Mouse (Mus musculus) liver, adult 2 months (tissue): ENCODE measurements at regions not wholly inside any gene's neighbourhood (a gene's known extent, or its start where the extent isn't known, plus 50 kb on each side); places are given as distances from the start of the nearest gene placed in this dataset.

Experiments
- DNase-seq: peaks from one replicate; pipeline ENCODE4 v3.0.0-alpha.2; 2011; ENCODE audit warnings: low read depth, low spot score; ENCODE audit errors: extremely low read depth
- H3K27ac ChIP-seq: fragments of 200-500 bp; replicated peaks from 2 replicates; pipeline ENCODE4 v1.5.1; 2012; ENCODE audit warnings: low read depth, mild to moderate bottlenecking, control low read depth, inconsistent platforms, low read length; ENCODE audit not compliant: insufficient read depth
- H3K27me3 ChIP-seq: fragments of 200-500 bp; 2 replicates; pipeline ENCODE4 v1.6.1; 2012; ENCODE audit warnings: mild to moderate bottlenecking, moderate library complexity, low read length, inconsistent platforms; ENCODE audit not compliant: control insufficient read depth, insufficient read depth
- H3K36me3 ChIP-seq: fragments of 200-500 bp; 2 replicates; pipeline ENCODE4 v1.6.1; 2012; ENCODE audit warnings: low read length, inconsistent platforms; ENCODE audit not compliant: control insufficient read depth, insufficient read depth
- H3K4me1 ChIP-seq: fragments of 200-500 bp; 2 replicates; pipeline ENCODE4 v1.6.1; 2011; ENCODE audit warnings: low read length; ENCODE audit not compliant: control insufficient read depth, insufficient read depth
- H3K4me3 ChIP-seq: fragments of 200-500 bp; 2 replicates; pipeline ENCODE4 v1.5.1; 2011; ENCODE audit warnings: low read depth, mild to moderate bottlenecking, control low read depth, low read length, moderate library complexity; ENCODE audit not compliant: insufficient read depth
- H3K79me2 ChIP-seq: fragments of 200-500 bp; 2 replicates; pipeline ENCODE4 v1.6.1; 2012; ENCODE audit warnings: inconsistent platforms, mild to moderate bottlenecking, low read length, moderate library complexity; ENCODE audit not compliant: control insufficient read depth, insufficient read depth
- H3K9ac ChIP-seq: fragments of 200-500 bp; 2 replicates; pipeline ENCODE4 v1.6.1; 2012; ENCODE audit warnings: low read depth, mild to moderate bottlenecking, control low read depth, inconsistent platforms, low read length
- CTCF ChIP-seq: fragments of 200-500 bp; IDR thresholded peaks from 2 replicates; pipeline ENCODE4 v1.5.1; 2011; ENCODE audit warnings: low read depth, low read length, control low read depth
- POLR2A ChIP-seq: fragments of 200-500 bp; IDR thresholded peaks from 2 replicates; pipeline ENCODE4 v1.6.1; 2011; ENCODE audit warnings: low read length, control low read depth; ENCODE audit not compliant: insufficient read depth; ENCODE audit errors: extremely low read depth
- WGBS: fragments of 180-500 bp; shearing (Covaris S2); methylation state at CpG from one replicate; pipeline ENCODE4 v1.1.7; 2018; 5-methylcytosine and 5-hydroxymethylcytosine counted together

DNA sequence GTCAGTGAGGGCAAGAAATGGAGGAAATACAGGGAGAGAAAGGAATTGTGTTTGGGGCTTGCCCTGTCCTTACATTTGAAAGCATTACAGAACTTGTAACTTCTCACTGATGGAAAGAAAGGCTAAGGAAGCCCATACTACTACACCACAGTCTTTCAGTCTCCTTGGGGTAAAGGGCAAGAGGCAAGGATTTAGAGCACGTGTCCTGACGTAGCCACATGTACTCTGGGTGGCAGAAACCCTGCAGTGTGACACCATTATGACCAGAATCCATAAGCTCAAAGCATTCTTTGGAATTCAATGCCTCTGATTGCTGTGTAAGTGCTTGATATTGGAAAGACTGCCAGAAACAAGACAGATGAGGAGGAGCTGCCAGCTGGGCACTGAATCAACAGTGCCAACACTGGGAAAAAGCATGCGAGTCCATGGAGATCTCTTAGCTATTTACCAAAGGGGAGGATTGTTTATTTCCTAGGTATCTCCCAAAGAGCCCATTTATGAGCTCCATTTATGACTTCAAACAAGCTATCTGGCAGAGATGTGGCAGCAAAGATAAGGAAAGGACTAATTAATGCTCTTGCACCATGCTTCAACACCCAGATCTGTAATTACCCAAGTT, 391.2 kb upstream of the Nt5c1b start:
- DNase-seq = no peak
- TF ChIP-seq CTCF (no peak), POLR2A (no peak)
- Histone ChIP-seq H3K4me1 (no peaks in the 10 kb centered on the region), H3K27me3 (no peaks in the 10 kb centered on the region), H3K27ac (no peak overlapping the region), H3K79me2 (no peaks in the 10 kb centered on the region), H3K36me3 (no peaks in the 10 kb centered on the region), H3K4me3 (no peak overlapping the region), H3K9ac (no peak overlapping the region)
- 78% methylated on average over 3 of the region's 3 CpGs for WGBS

DNA sequence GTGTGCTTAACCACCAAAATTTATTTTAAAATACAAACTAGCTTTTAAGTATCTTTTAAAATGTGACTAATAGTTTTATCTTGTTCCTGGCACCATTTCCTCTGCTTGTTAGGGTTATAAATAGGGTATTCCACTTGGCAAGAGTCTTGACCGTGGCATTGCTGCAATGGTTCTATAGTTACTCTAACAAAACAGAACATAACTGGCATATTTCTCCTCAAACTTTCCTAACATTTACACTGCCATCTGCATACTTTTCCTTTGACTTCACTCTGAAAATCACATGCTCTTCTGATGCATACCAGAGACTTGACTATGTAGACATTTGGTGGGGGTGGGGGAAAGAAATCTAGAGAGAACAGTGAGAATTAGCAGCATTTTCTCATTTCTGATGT, 390.7 kb upstream of the Nt5c1b start:
- Histone ChIP-seq H3K36me3 (no peaks in the 10 kb centered on the region), H3K27ac (no peak overlapping the region), H3K9ac (no peak overlapping the region), H3K27me3 (no peaks in the 10 kb centered on the region), H3K4me3 (no peak overlapping the region), H3K79me2 (no peaks in the 10 kb centered on the region), H3K4me1 (no peaks in the 10 kb centered on the region)
- no peak for TF ChIP-seq POLR2A
- TF ChIP-seq CTCF = no peak
- WGBS = 74% methylated on average over 1 of the region's 1 CpGs
- no peak for DNase-seq

DNA sequence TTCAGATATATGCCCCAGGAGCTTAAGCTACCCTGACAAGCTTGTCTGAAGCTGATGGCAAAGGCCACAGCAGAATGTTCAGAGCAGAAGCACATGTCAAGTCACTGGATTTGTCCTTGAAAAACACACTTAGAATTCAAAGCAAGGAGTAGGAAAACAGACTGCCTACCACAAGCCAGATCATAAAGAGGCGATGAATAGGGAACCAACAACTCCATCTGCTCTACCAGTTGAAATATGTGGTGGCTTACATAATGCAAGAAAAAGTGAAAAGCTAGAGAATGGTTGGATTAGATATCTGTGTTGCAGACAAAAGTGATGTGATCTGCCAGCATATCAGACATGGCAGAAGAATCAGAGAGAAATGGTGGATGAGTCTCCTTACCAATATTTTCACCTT, 378.5 kb upstream of the Nt5c1b start:
- TF ChIP-seq CTCF (no peak), POLR2A (no peak)
- WGBS = 82% methylated on average over 1 of the region's 1 CpGs

DNA sequence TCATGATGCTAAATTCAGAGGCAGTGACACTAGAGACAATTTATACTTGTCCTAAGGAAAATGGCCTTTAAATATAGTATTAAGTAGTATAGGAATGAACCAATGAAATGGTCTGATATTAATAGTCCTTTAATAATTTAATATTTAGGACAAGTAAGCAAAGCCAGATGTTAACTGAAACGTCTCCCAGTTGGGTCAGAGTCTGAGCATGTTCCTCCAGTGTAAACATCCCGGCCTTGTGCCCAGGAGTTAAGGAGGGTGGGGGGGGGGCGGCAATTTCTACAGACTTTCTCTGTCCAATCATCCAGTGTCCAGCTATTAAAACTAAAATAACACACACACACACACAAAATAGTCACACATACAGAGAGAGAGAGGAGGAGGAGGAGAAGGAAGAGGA, 374.1 kb upstream of the Nt5c1b start:
- no peaks in the 10 kb centered on the region for H3K27me3 ChIP-seq
- WGBS = 50% methylated on average over 3 of the region's 3 CpGs

More for the DNA sequence above, 378.5 kb upstream of the Nt5c1b start:
- no peak for DNase-seq
- H3K27me3 ChIP-seq = no peaks in the 10 kb centered on the region
- H3K27ac ChIP-seq = no peak overlapping the region
- H3K79me2 ChIP-seq = no peaks in the 10 kb centered on the region
- H3K4me1 ChIP-seq = no peaks in the 10 kb centered on the region
- H3K9ac ChIP-seq = no peak overlapping the region
- H3K36me3 ChIP-seq = no peaks in the 10 kb centered on the region
- H3K4me3 ChIP-seq = no peak overlapping the region

DNA sequence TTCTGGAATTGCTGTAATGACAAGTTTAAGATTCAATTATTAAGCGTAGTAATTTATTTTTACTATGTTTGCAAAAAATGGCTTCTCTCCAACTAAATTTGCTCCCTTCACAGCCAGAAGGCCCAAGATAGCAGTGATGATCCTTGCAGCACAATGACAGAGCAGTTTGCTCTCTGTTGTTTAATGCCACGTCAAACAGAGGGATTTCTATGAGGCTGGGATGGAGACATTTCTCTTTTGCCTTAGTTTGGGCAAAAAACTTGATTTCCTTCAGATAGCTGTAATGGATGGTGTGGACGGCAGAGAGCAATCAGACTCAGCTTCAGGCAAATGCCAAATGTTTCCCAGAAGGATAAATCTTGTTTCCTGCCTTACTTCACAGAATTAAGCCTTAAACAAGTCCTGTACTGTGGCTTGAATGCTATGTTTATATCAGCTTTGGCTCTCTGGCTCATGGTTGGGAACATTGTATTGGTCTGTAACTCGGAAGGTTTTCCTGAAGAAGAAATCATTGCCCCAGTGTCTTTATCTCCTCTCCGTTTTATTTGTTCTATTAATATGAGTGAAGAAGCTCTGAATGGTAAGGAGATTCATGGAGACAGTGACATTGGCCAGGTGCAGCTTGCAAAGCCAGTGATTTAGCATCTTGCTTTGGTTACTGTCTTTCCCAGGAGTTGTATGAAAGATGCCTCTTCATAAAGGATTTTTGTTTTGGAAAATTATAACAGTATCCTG, 373.2 kb upstream of the Nt5c1b start:
- H3K36me3 ChIP-seq = no peaks in the 10 kb centered on the region
- no peak overlapping the region for H3K9ac ChIP-seq
- no peaks in the 10 kb centered on the region for H3K79me2 ChIP-seq
- no peaks in the 10 kb centered on the region for H3K27me3 ChIP-seq
- H3K4me3 ChIP-seq = no peak overlapping the region
- H3K27ac ChIP-seq = no peak overlapping the region
- DNase-seq = no peak
- WGBS = 69% methylated on average over 5 of the region's 5 CpGs
- H3K4me1 ChIP-seq = no peaks in the 10 kb centered on the region
- no peak for TF ChIP-seq POLR2A
- TF ChIP-seq CTCF = no peak

More for the DNA sequence above, 374.1 kb upstream of the Nt5c1b start:
- TF ChIP-seq POLR2A (no peak), CTCF (no peak)
- Histone ChIP-seq H3K27ac (no peak overlapping the region), H3K9ac (no peak overlapping the region), H3K4me3 (no peak overlapping the region), H3K79me2 (no peaks in the 10 kb centered on the region), H3K36me3 (no peaks in the 10 kb centered on the region), H3K4me1 (no peaks in the 10 kb centered on the region)
- DNase-seq = no peak

GRCm38 (mm10) chr12:9997190-9997561, 372.6 kb upstream of the Nt5c1b start:
- Histone ChIP-seq H3K36me3 (no peaks in the 10 kb centered on the region), H3K4me3 (no peak overlapping the region), H3K27me3 (no peaks in the 10 kb centered on the region), H3K4me1 (no peaks in the 10 kb centered on the region), H3K9ac (no peak overlapping the region), H3K79me2 (no peaks in the 10 kb centered on the region), H3K27ac (no peak overlapping the region)
- WGBS = 75% methylated on average over 9 of the region's 9 CpGs
- TF ChIP-seq POLR2A (no peak), CTCF (no peak)
- no peak for DNase-seq
